Mouse (Mus musculus) kidney, embryonic 16.5 days (tissue): ENCODE results near the gene Ifna2. TPM values are rescaled to one million over a fixed set of nuclear protein-coding genes. Genes with fewer than 3 reads are reported as not detected.

Experiments used
- polyA plus RNA-seq: library from polyadenylated mRNA; unstranded; fragments of >200 nt; fragmentation: Nextera tagmentation; extraction: Ambion mirVana; gene quantifications from 2 replicates; pipeline ENCODE4 v1.2.1, GENCODE M21; 2015

The Ifna2 gene
- polyA plus RNA-seq, 1 experiment from 2014 or later, result not detected

Other genes starting within 250 kb of the Ifna2 start
- gene Hacd4, start 245.0 kb downstream of the Ifna2 start, polyA plus RNA-seq, result 20.3 and 21.1 TPM in 2 replicates
- gene Ifnb1, start 161.1 kb downstream of the Ifna2 start, polyA plus RNA-seq, result not detected in 2 replicates
- not detected in 2 replicates for gene Ifna15, start 125.7 kb downstream of the Ifna2 start, polyA plus RNA-seq
- not detected in 2 replicates for gene Ifna14, start 112.1 kb downstream of the Ifna2 start, polyA plus RNA-seq
- not detected in 2 replicates for gene Ifna9, start 91.5 kb downstream of the Ifna2 start, polyA plus RNA-seq
- gene Ifna12, start 80.5 kb downstream of the Ifna2 start, polyA plus RNA-seq, result not detected in 2 replicates
- not detected in 2 replicates for gene C87499, start 49.5 kb downstream of the Ifna2 start, polyA plus RNA-seq
- not detected in 2 replicates for gene Ifna13, start 39.5 kb downstream of the Ifna2 start, polyA plus RNA-seq
- not detected in 2 replicates for gene Ifna16, start 7.0 kb downstream of the Ifna2 start, polyA plus RNA-seq
- gene Ifnab, start 7.4 kb upstream of the Ifna2 start, polyA plus RNA-seq, result not detected in 2 replicates
- gene Gm26566, start 37.9 kb upstream of the Ifna2 start, polyA plus RNA-seq, result 1.3 and 1.4 TPM in 2 replicates
- gene Klhl9, start 38.6 kb upstream of the Ifna2 start, polyA plus RNA-seq, result 95.4 and 97.6 TPM in 2 replicates
- gene Gm13271, start 71.0 kb upstream of the Ifna2 start, polyA plus RNA-seq, result not detected in 2 replicates
- 0.31 and 0.36 TPM in 2 replicates for gene Gm13283, start 76.2 kb upstream of the Ifna2 start, polyA plus RNA-seq
- gene Gm13290, start 89.9 kb upstream of the Ifna2 start, polyA plus RNA-seq, result not detected in 2 replicates
- not detected in 2 replicates for gene Gm13289, start 93.0 kb upstream of the Ifna2 start, polyA plus RNA-seq
- gene Gm13272, start 95.9 kb upstream of the Ifna2 start, polyA plus RNA-seq, result not detected in 2 replicates
- gene Ifnz, start 98.2 kb upstream of the Ifna2 start, polyA plus RNA-seq, result 0.58 TPM in 1 of 2 replicates, not detected in the other
- gene Gm13276, start 101.8 kb upstream of the Ifna2 start, polyA plus RNA-seq, result 0.37 TPM in 1 of 2 replicates, not detected in the other
- not detected in 2 replicates for gene Gm13277, start 104.7 kb upstream of the Ifna2 start, polyA plus RNA-seq
- not detected in 2 replicates for gene Gm13278, start 107.6 kb upstream of the Ifna2 start, polyA plus RNA-seq
- gene Gm13275, start 110.6 kb upstream of the Ifna2 start, polyA plus RNA-seq, result not detected in 2 replicates
- gene Gm13279, start 113.5 kb upstream of the Ifna2 start, polyA plus RNA-seq, result not detected in 2 replicates
- gene Gm13285, start 115.8 kb upstream of the Ifna2 start, polyA plus RNA-seq, result 0.96 and 1.8 TPM in 2 replicates
- gene Gm13287, start 119.3 kb upstream of the Ifna2 start, polyA plus RNA-seq, result not detected in 2 replicates
- gene Gm13288, start 121.6 kb upstream of the Ifna2 start, polyA plus RNA-seq, result 0.05 TPM in 1 of 2 replicates, not detected in the other
- gene Ifna7, start 132.3 kb upstream of the Ifna2 start, polyA plus RNA-seq, result not detected in 2 replicates
- gene Ifna11, start 136.0 kb upstream of the Ifna2 start, polyA plus RNA-seq, result not detected in 2 replicates
- gene Ifna6, start 143.5 kb upstream of the Ifna2 start, polyA plus RNA-seq, result not detected in 2 replicates
- gene Ifna5, start 151.6 kb upstream of the Ifna2 start, polyA plus RNA-seq, result not detected in 2 replicates
- gene Ifna4, start 157.9 kb upstream of the Ifna2 start, polyA plus RNA-seq, result not detected in 2 replicates
- not detected in 2 replicates for gene Ifna1, start 166.2 kb upstream of the Ifna2 start, polyA plus RNA-seq
- gene Ifne, start 196.3 kb upstream of the Ifna2 start, polyA plus RNA-seq, result not detected in 2 replicates